Mouse (Mus musculus) neutrophil, adult 5-6 weeks (primary cell): Measurements from ENCODE around the gene Hck. TPM values are rescaled to one million over a fixed set of nuclear protein-coding genes. Genes with fewer than 3 reads are reported as not detected.
A peak's percentile ranks its signal among the peaks of the same experiment; 100 is the strongest.

Experiments used
- ATAC-seq: fragments of 151-379, 151-347 bp; 2 replicates; pipeline ENCODE4 v1.8.0; 2017; ENCODE audit warnings: mild to moderate bottlenecking, moderate TSS enrichment; ENCODE audit not compliant: insufficient number of reproducible peaks, poor library complexity, low FRiP score, severe bottlenecking; ENCODE audit errors: extremely low read depth
- total RNA-seq: library from RNA; stranded (forward); fragments of 200-1000 nt; gene quantifications from 2 replicates; pipeline ENCODE4 v1.2.3, GENCODE M21; 2017

Hck gene
- total RNA-seq, 1 experiment from 2014 or later: 289 TPM

- no peak for ATAC-seq
Observed at GRCm38 (mm10) chr2:153087091-153087490, 21.2 kb upstream of the Hck start.

GRCm38 (mm10) chr2:153089316-153089715 lies 19.0 kb upstream of the Hck start:
- no peak for ATAC-seq

- ATAC-seq: peak; percentile 97
Observed at GRCm38 (mm10) chr2:153090551-153091165, 17.6 kb upstream of the Hck start.

GRCm38 (mm10) chr2:153107046-153107766 lies 1.1 kb upstream of the Hck start:
- ATAC-seq: no peak

GRCm38 (mm10) chr2:153107802-153108201 lies 466 bp upstream of the Hck start:
- ATAC-seq: no peak

- ATAC-seq: no peak
Observed at GRCm38 (mm10) chr2:153109596-153109995, 1.3 kb downstream of the Hck start.

GRCm38 (mm10) chr2:153111298-153111697 lies 3.0 kb downstream of the Hck start:
- no peak for ATAC-seq

GRCm38 (mm10) chr2:153115679-153116081 lies 7.4 kb downstream of the Hck start:
- ATAC-seq: no peak

- ATAC-seq: peak; percentile 50
Observed at GRCm38 (mm10) chr2:153117051-153117486, 8.8 kb downstream of the Hck start.

GRCm38 (mm10) chr2:153119488-153119887 lies 11.2 kb downstream of the Hck start:
- ATAC-seq: no peak

GRCm38 (mm10) chr2:153120126-153120525 lies 11.9 kb downstream of the Hck start:
- peak; percentile 68 for ATAC-seq

GRCm38 (mm10) chr2:153121821-153122615 lies 13.8 kb downstream of the Hck start:
- no peak for ATAC-seq

- ATAC-seq: no peak
Observed at GRCm38 (mm10) chr2:153122701-153123100, 14.4 kb downstream of the Hck start.

GRCm38 (mm10) chr2:153125875-153126274 lies 17.6 kb downstream of the Hck start:
- ATAC-seq: peak; percentile 41; the same call in 1 of the 2 replicates

GRCm38 (mm10) chr2:153131019-153131418 lies 22.8 kb downstream of the Hck start:
- ATAC-seq: peak; percentile 41; the same call in 1 of the 2 replicates

GRCm38 (mm10) chr2:153134237-153134636 lies 26.0 kb downstream of the Hck start:
- ATAC-seq: no peak

- ATAC-seq: no peak
Observed at GRCm38 (mm10) chr2:153136211-153136610, 27.9 kb downstream of the Hck start.

GRCm38 (mm10) chr2:153139158-153139557 lies 30.9 kb downstream of the Hck start:
- ATAC-seq: no peak

- ATAC-seq: no peak
Observed at GRCm38 (mm10) chr2:153139996-153140613, 31.8 kb downstream of the Hck start.
